Mouse (Mus musculus): Measurements from ENCODE around the gene Wfikkn2.

- TF ChIP-seq CTCF (conservative IDR thresholded peaks at IDR 0.05; ENCODE audit: insufficient read depth, insufficient read length, low read depth, low read length) (no peak), POLR2A (IDR thresholded peaks at IDR 0.05; ENCODE audit: low read depth, low read length) (no peak)
These were observed 11.4 kb downstream of the Wfikkn2 start for GRCm38 (mm10) chr11:94234380-94234779.

All from kidney, adult 2 months (tissue).